Mouse (Mus musculus): ENCODE measurements around the gene Pigc. TPM values are rescaled to one million over a fixed set of nuclear protein-coding genes. Genes with fewer than 3 reads are reported as not detected.

The Pigc gene
- total RNA-seq, 1 experiment from 2014 or later = 24.8 TPM

DNA sequence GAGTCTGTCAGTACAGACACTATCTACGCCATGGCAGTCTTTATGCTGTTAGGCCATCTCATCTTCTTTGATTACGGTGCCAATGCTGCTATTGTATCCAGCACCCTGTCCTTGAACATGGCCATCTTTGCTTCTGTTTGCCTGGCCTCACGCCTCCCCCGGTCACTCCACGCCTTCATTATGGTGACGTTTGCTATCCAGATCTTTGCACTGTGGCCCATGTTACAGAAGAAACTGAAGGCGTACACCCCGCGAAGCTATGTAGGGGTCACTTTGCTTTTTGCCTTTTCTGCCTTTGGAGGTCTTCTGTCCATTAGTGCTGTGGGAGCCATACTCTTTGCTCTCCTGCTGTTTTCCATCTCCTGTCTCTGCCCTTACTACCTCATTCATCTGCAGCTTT is 1.9 kb downstream of the Pigc start:
- ATAC-seq (replicated peaks; ENCODE audit: insufficient number of reproducible peaks, low FRiP score, low TSS enrichment, poor library complexity, severe bottlenecking) = no peak

DNA sequence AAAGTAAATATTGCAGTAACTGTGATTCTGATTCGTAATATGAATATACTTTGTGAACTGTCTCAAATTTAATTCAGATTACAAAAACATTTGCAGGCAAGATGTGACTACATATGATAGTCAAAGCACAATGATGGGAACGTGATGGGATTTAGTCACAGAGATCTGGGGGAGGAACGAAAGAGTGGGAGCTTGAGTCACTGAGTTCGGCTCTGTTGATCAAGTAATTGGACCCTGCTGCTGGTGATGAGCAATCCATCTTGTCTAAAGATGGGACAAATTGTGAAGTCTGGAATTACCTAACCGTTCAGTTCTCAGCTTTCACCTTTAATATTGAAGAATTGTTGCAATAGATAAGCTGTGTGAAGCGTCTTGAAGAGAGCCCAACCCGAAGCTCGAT is 3.2 kb downstream of the Pigc start:
- ATAC-seq (replicated peaks; ENCODE audit: insufficient number of reproducible peaks, low FRiP score, low TSS enrichment, poor library complexity, severe bottlenecking) = no peak

DNA sequence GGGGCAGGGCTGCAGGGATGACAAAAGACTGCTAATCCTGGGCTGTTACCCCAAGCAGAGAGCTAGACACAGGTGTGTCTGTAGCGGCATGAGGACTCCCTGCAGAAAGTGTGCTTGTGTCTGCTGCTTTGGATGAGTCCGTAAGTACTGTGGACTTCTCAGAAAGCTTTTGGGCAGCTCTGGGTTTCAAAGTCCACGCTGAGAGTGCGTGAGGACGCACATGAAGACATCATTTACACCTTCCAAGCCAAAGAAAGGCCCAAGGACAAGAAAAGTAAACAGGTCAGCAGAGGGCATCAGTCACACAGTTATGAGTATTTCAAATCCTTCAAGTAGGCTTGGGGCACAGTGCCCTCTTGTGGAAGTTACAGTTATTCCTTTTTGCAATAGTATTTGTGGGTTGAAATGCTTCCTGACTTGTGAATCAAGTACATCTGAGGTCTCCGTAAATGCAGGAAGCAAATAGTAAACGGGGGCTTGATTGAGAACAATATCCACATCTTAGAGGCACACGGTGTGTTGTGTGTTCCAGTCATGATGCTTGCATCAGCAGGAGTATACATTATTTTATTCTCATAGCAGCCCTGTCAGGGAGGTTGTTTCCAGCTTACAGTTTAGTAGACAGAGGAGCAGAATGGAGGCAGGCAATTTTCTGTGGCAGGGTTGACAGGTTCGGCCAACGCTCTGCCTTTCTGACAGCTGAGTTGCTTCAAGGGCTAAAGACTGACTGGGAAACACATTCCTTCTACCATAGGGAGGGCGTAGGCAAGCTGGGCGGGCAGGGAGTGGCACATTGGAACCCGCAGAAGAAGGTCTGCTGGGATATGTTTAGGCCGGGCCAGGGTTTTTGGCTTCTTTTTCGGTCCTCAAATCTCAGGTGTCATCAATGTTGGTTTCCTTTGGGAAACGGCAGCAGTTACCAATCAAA is 7.5 kb downstream of the Pigc start:
- ATAC-seq (replicated peaks; ENCODE audit: insufficient number of reproducible peaks, low FRiP score, low TSS enrichment, poor library complexity, severe bottlenecking) = peak; percentile 82

DNA sequence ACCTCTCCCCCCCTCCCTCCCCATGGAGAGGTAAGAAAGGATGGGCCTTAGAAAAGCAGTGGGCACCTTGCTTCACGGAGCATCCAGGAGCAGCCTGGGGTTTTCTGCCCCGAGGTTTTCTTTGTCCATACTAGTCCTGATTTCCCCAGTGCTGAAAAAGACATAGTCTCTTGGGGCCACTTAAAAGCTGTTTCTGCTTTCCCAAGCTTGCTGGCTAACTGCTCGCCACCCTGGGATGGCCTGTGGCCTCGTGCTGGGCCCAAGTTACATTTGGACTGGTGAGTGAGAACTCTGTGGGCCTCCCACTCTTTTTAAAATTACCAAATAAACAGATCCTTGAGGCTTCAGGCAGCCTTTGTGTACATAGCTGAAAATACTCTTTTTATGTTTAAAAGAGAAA is 8.3 kb downstream of the Pigc start:
- no peak for ATAC-seq (replicated peaks; ENCODE audit: insufficient number of reproducible peaks, low FRiP score, low TSS enrichment, poor library complexity, severe bottlenecking)

- ATAC-seq (replicated peaks; ENCODE audit: insufficient number of reproducible peaks, low FRiP score, low TSS enrichment, poor library complexity, severe bottlenecking) = no peak
Observed at GRCm38 (mm10) chr1:161978173-161978700, 9.3 kb downstream of the Pigc start.

GRCm38 (mm10) chr1:161979536-161979935 is 10.6 kb downstream of the Pigc start, which contains the start of gene 4930558K02Rik:
Gene 4930558K02Rik, minus strand, starts transcription at chr1:161979636.
- no peak for ATAC-seq (replicated peaks; ENCODE audit: insufficient number of reproducible peaks, low FRiP score, low TSS enrichment, poor library complexity, severe bottlenecking)

DNA sequence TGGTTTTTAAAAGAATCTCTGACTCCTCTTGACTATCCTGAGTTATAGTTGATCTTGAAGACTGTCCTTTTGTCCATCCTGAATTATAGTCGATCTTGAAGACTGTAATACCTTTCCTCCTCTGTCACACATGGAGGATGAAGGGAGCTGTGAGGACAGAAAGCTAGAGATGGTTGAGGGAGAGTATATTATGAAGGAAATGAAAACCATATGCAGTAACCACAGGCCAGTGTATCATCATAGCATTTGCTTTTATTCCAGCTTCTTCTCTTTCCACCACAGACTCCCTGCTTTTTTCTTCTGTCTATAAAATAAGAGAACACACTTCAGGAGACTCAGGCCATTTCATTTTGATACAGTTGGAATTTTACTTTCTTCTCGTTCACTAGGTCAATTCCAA is 11.1 kb downstream of the Pigc start:
- ATAC-seq (replicated peaks; ENCODE audit: insufficient number of reproducible peaks, low FRiP score, low TSS enrichment, poor library complexity, severe bottlenecking) = no peak

DNA sequence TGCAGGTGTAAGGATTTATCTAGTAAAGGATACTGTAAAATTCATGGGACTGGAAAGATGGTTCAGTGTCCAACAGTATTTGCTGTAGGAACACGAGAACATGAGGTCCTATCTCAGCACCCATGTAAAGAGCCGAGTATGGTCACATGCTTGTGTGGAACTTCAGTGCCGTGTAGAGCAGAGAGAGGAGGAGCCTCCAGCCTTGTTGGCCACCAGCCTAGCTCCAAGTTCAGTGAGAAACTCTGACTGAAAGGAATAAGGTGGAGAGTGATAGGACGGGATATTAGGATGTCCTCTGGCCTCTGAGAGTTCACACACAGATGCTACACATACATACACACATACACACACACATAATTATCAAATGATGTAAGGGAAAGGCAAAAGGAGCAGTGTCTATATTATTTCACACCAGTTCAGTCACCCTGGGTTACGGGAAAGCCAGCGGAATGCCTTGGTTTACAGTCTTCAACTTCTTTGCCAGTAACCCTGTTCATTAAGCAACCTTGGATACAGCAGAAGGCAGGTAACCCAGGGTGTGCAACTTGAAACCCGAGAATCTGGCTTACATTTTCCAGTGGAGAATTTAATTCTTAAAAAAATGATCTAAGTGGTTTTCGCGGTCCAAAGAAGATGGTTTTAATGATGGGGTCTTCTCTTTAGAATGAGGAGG is 11.8 kb downstream of the Pigc start:
- no peak for ATAC-seq (replicated peaks; ENCODE audit: insufficient number of reproducible peaks, low FRiP score, low TSS enrichment, poor library complexity, severe bottlenecking)

- ATAC-seq (replicated peaks; ENCODE audit: insufficient number of reproducible peaks, low FRiP score, low TSS enrichment, poor library complexity, severe bottlenecking) = no peak
Observed at GRCm38 (mm10) chr1:161983451-161983850, 14.5 kb downstream of the Pigc start.

DNA sequence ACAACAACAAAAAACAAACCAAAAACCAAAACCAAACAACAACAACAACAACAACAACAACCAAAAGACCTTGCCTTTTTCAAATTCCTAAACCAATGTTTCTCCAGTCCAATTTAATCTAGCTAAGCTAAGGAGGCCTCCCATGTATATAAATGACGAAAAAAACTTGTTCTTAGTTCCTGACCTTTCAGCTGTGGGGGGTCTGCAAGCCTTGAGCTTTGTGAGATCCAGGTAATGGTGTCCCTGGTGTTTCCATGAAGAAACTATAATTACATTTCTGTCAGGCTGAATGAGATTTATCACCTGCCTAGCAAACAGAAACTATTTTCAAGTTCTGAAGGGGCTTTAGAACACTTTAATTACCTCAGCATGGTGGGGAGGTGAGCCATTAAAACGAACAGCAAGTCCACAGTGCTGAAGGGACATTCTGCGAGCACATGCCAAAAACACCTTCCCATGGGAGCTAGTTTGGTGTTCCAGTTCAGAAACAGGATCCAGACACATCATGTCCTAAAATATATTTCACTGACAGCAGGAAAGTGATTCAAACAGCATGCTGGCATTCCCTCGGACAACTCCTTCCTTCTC is 15.1 kb downstream of the Pigc start:
- ATAC-seq (replicated peaks; ENCODE audit: insufficient number of reproducible peaks, low FRiP score, low TSS enrichment, poor library complexity, severe bottlenecking) = no peak

GRCm38 (mm10) chr1:161990684-161991578 is 21.9 kb downstream of the Pigc start:
- no peak for ATAC-seq (replicated peaks; ENCODE audit: insufficient number of reproducible peaks, low FRiP score, low TSS enrichment, poor library complexity, severe bottlenecking)

DNA sequence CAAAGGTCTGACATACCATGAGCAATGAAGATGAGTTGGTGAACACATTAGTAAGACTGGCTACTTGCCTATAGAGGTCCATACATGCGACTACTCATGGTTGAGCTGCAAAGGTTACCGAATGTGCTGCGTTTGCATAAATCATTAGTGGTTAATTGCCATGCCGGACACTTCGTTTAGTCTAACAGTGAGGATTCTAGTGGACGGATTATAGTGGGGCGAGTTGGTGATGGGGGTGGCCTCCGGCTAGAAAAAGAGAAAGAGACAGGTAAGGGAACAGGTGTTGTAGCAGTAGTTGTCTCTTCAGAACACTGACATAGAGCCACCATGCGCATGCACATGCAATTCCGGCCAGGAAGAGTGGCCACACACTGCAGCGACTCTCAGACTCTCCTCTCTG is 22.9 kb downstream of the Pigc start:
- ATAC-seq (replicated peaks; ENCODE audit: insufficient number of reproducible peaks, low FRiP score, low TSS enrichment, poor library complexity, severe bottlenecking) = no peak

DNA sequence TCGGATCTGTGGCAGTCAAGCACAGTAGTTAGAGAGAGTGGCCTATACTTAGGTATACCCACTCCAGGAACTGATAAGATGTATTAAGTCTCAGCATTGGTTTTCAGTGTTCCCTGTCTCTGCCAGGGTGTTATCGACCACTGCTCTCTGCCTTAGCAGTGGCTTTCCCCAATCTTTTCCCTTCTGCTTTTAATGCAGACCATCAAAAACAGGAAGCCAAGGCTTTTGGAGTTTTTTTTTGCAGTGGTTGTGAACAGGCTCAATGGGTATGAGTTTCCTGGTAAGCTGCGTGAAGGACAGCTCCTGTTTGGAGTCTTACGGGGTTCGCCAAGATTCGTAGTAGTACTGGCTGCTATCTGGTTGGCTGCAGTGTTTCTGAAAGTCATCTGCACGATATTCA is 23.4 kb downstream of the Pigc start:
- no peak for ATAC-seq (replicated peaks; ENCODE audit: insufficient number of reproducible peaks, low FRiP score, low TSS enrichment, poor library complexity, severe bottlenecking)

DNA sequence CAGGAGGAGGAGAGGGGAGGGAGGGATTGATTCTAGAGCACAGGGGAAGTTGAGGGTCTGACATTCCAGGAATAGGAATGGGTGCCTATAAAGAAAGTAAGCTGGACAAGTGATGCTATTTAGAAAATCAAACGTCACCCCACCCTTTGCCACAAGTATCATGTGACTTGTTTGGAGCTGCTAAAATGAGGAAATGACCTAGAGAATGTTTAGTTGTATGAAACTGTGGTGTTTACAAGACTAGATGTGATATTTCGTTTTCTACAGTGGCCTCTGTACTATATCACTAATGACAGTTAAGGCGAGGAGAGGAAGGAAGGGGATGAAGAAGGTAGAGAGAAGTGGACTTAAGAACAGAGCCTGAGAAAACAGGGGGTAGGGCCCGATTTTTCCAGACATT is 29.8 kb downstream of the Pigc start:
- peak; percentile 76 for ATAC-seq (replicated peaks; ENCODE audit: insufficient number of reproducible peaks, low FRiP score, low TSS enrichment, poor library complexity, severe bottlenecking)

DNA sequence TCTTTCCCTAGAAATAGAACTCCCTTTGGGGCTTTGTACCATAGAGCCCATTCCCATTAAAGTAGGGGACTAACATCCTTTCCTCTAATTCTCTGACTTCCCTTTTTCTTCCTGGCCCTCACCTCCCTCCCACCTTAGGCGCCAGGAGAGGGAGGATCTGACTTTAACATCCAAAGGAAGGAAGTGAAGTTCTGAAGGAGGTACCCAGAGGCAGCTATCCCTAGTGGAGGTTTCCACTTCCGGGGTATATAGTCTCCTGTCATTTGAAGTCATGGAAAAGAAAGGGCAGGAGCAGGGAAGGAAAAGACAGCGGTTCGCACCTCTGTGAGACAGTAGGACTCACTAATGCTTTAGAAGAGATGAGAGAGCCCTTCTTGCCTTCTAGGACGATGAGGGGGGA is 30.4 kb downstream of the Pigc start:
- ATAC-seq (replicated peaks; ENCODE audit: insufficient number of reproducible peaks, low FRiP score, low TSS enrichment, poor library complexity, severe bottlenecking) = 0 out of 2 replicates have a peak, but pooled peaks have one; percentile 18

GRCm38 (mm10) chr1:161999882-162000371 is 30.9 kb downstream of the Pigc start:
- ATAC-seq (replicated peaks; ENCODE audit: insufficient number of reproducible peaks, low FRiP score, low TSS enrichment, poor library complexity, severe bottlenecking) = 0 out of 2 replicates have a peak, but pooled peaks have one; percentile 30

DNA sequence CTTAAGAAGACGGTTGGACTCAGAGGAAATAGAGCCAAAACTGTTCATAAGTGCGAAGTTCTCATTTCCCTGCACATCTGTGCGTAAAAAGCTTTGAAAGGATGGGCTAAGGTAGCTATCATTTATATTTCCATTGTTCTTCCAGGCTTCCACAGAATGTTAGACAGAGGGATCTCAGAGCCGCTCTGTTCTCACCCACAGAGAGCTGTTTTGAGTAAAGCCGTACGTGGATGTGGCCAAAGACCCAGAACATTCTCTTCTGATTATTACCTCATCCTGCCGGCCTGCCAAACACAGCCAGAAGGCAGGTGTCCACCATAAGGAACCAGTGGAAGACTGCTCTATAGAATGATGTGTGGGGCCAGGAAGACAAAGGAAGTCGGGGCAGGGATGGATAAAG is 32.3 kb downstream of the Pigc start:
- no peak for ATAC-seq (replicated peaks; ENCODE audit: insufficient number of reproducible peaks, low FRiP score, low TSS enrichment, poor library complexity, severe bottlenecking)
